Mouse (Mus musculus) stomach, postnatal 0 days (tissue): ENCODE data around the gene Zfp991.
"Not testable (repeated sequence)": the region's sequence is repeated elsewhere in the genome, so short reads cannot be mapped to it uniquely, and the experiment has no call there.

Experiments used
- CTCF ChIP-seq: IDR thresholded peaks from 2 replicates; pipeline ENCODE4 v1.5.1; 2016; ENCODE audit warnings: antibody characterized with exemption, low read depth, mild to moderate bottlenecking, moderate library complexity
- EP300 ChIP-seq: optimal IDR thresholded peaks from 2 replicates; pipeline ENCODE3; 2016; ENCODE audit warnings: antibody characterized with exemption

DNA sequence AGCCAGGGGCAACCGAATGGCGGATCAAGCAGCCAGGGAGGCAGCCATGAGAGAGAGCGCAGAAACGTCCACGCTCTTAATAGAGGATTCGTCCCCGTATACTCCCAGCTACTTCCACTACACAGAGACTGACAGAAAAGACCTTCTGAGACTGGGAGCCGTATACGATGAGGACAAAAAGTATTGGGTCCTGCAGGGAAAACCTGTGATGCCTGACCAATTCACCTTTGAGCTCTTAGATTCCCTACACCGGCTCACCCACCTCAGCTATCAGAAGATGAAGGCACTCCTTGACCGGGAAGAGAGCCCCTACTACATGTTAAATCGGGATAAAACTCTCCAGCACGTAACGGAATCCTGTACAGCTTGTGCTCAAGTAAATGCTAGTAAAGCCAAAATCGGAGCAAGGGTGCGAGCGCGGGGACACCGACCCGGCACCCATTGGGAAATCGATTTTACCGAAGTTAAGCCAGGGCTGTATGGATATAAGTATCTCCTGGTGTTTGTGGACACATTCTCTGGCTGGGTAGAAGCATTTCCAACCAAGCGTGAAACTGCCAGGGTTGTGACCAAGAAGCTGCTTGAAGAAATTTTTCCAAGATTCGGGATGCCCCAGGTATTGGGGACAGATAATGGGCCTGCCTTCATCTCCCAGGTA, 92.1 kb downstream of the Zfp991 start:
- TF ChIP-seq EP300, CTCF: not testable (repeated sequence)
